Mouse (Mus musculus): ENCODE data around the gene 4930544D05Rik.

4930544D05Rik gene

GRCm38 (mm10) chr11:70643051-70643450 lies 27.4 kb downstream of the 4930544D05Rik start:
- no peak for DNase-seq (ENCODE audit: low read depth, low spot score)

GRCm38 (mm10) chr11:70644564-70645103 lies 29.0 kb downstream of the 4930544D05Rik start:
- no peak for DNase-seq (ENCODE audit: low read depth, low spot score)

GRCm38 (mm10) chr11:70645461-70646258 lies 30.0 kb downstream of the 4930544D05Rik start:
- no peak for DNase-seq (ENCODE audit: low read depth, low spot score)

- DNase-seq (ENCODE audit: low read depth, low spot score) = no peak
These were observed 30.6 kb downstream of the 4930544D05Rik start for GRCm38 (mm10) chr11:70646259-70646555.

GRCm38 (mm10) chr11:70646691-70647650 lies 31.3 kb downstream of the 4930544D05Rik start, which contains the start of the genes Rnf167 and Slc25a11:
TSS of gene Rnf167 (plus strand) at chr11:70647235.
TSS of gene Slc25a11 (minus strand) at chr11:70647479.
- DNase-seq (ENCODE audit: low read depth, low spot score) = peak; percentile 99

- DNase-seq (ENCODE audit: low read depth, low spot score) = no peak
These were observed 32.2 kb downstream of the 4930544D05Rik start for GRCm38 (mm10) chr11:70647716-70648420.

- DNase-seq (ENCODE audit: low read depth, low spot score) = no peak
These were observed 32.9 kb downstream of the 4930544D05Rik start for GRCm38 (mm10) chr11:70648512-70648911.

- DNase-seq (ENCODE audit: low read depth, low spot score) = no peak
These were observed 33.6 kb downstream of the 4930544D05Rik start for GRCm38 (mm10) chr11:70649185-70649734.

GRCm38 (mm10) chr11:70650322-70651175 lies 34.9 kb downstream of the 4930544D05Rik start:
- DNase-seq (ENCODE audit: low read depth, low spot score) = no peak

- DNase-seq (ENCODE audit: low read depth, low spot score) = no peak
These were observed 35.7 kb downstream of the 4930544D05Rik start for GRCm38 (mm10) chr11:70651391-70651790.

GRCm38 (mm10) chr11:70652029-70652883 lies 36.6 kb downstream of the 4930544D05Rik start:
- no peak for DNase-seq (ENCODE audit: low read depth, low spot score)

GRCm38 (mm10) chr11:70652884-70653344 lies 37.3 kb downstream of the 4930544D05Rik start:
- DNase-seq (ENCODE audit: low read depth, low spot score) = no peak

- no peak for DNase-seq (ENCODE audit: low read depth, low spot score)
These were observed 37.9 kb downstream of the 4930544D05Rik start for GRCm38 (mm10) chr11:70653345-70654197.

- peak; percentile 62 for DNase-seq (ENCODE audit: low read depth, low spot score)
These were observed 38.7 kb downstream of the 4930544D05Rik start, which contains the start of gene Pfn1 for GRCm38 (mm10) chr11:70654198-70654922. TSS of gene Pfn1 (minus strand) at chr11:70654644.

- peak; percentile 55 for DNase-seq (ENCODE audit: low read depth, low spot score)
These were observed 39.4 kb downstream of the 4930544D05Rik start for GRCm38 (mm10) chr11:70654923-70655570.

GRCm38 (mm10) chr11:70655571-70656455 lies 40.2 kb downstream of the 4930544D05Rik start:
- DNase-seq (ENCODE audit: low read depth, low spot score) = no peak

Data from telencephalon, adult 2 months (tissue).